Comparison of ENCODE assay signal across 9 mouse cellular contexts in the genomic region with DNA sequence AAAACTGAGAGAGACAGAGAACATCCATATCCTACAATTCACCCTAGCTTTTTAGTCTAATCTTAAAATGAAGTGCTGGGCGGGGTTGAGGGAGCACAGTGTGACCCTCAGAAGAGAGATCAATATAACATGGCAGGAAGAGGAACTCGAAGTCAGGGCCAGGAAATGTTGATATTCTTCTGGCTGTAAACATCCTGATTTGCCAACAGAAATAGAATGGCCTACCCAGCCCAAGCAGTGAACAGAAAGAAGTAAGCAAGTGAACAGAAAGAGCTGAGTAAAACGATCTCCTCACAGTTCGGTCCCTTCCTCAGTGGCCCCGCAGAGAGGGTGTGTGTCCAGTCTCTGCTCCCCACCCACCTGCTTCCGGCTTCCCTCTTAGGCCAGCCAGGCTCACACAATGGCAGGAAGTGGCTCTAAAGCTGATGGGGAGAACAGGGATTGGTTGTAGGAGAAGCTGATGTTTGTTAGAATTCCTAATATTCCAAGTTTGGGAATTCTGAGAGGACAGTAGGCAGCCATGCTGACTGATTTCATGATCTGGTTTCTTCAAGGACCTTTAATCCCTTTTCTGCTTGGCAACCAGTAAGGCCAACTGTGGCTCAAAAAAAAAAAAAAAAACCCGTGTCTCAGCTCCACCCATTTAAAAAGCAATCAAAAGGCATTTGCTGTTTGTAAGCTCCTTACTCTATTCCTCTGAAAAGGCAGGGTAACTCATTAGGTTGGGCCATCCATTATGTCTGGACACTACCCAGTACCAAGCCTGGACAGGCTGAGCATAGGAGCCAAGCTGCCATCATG.
A peak's percentile ranks its signal among the peaks of the same experiment; 100 is the strongest.
DNase-seq lines count a peak whose midpoint lies in the region; ATAC-seq and TF ChIP-seq lines count a peak whose summit lies in the region.
"Had no signal": no experiment of that assay in that cellular context is flagged by ENCODE, and none has a peak within 500 bp of the region (broad histone marks: within the 10 kb centered on the region; RNA-seq: fewer than 3 reads in every experiment).

No protein-coding gene starts in this region.

- H3K36me3 ChIP-seq in ES-E14 (ENCODE audit: control insufficient read depth, insufficient read depth, low read length, poor library complexity, severe bottlenecking): no peaks in the 10 kb centered on the region
- H3K36me3 ChIP-seq in forebrain, embryonic 15.5 days: 0 out of 2 replicates have a peak, but pooled peaks cover 6% of the 10 kb centered on the region
- peaks cover 26% of the 10 kb centered on the region for H3K36me3 ChIP-seq in forebrain, embryonic 10.5 days (replicated peaks)

- peaks cover 0 to 2% of the 10 kb centered on the region in 2 experiments; a peak in 2 of 4 replicates for H3K4me1 ChIP-seq in ES-E14 (ENCODE audit: control insufficient read depth in 2 of 2, insufficient read depth in 2 of 2, low read length in 2 of 2, poor library complexity in 1 of 2)
- H3K4me1 ChIP-seq in forebrain, embryonic 15.5 days: no peaks in the 10 kb centered on the region
- H3K4me1 ChIP-seq in forebrain, embryonic 10.5 days: no peaks in the 10 kb centered on the region
- H3K4me1 ChIP-seq: neural tube, embryonic 12.5 days had no signal

- no peak overlapping the region for H3K4me3 ChIP-seq in ES-E14 (ENCODE audit: insufficient read depth in 1 of 2, low read depth in 1 of 2, low read length in 2 of 2, poor library complexity in 1 of 2, severe bottlenecking in 1 of 2)
- no peak overlapping the region for H3K4me3 ChIP-seq in forebrain, embryonic 15.5 days
- H3K4me3 ChIP-seq in forebrain, embryonic 10.5 days: no peak overlapping the region
- H3K4me3 ChIP-seq: neural tube, embryonic 12.5 days had no signal

- WGBS in forebrain, embryonic 15.5 days: 79% methylated on average over 7 of the region's 7 CpGs
- WGBS in forebrain, embryonic 10.5 days: 77% methylated on average over 7 of the region's 7 CpGs

- no peak for ATAC-seq in forebrain, embryonic 15.5 days (replicated peaks)

- DNase-seq in 416B (ENCODE audit: low read depth): peak; percentile 49
- no peak for DNase-seq in ES-E14 (ENCODE audit: low read depth, low spot score)
- DNase-seq in heart, adult 8-10 months (ENCODE audit: low spot score): peak; percentile 82
- peak; percentile 54 to 62 for DNase-seq in kidney, adult 8-10 months
- DNase-seq in lung, postnatal 10 days: peak; percentile 85
- peak; percentile 45 for DNase-seq in thymus, postnatal 0 days (ENCODE audit: low spot score)
- no peak for DNase-seq in forebrain, embryonic 10.5 days (ENCODE audit: extremely low spot score, low spot score)

- no peak overlapping the region for H3K4me2 ChIP-seq in forebrain, embryonic 15.5 days (replicated peaks)
- H3K4me2 ChIP-seq: neural tube, embryonic 12.5 days had no signal

- in situ Hi-C loops in ES-E14 (cut with MboI; ENCODE audit: low sequenced_read_pairs in 2 of 2, unreplicated experiment in 2 of 2): no loop called here

- H3K27me3 ChIP-seq in forebrain, embryonic 15.5 days: no peaks in the 10 kb centered on the region
- H3K27me3 ChIP-seq in forebrain, embryonic 10.5 days (ENCODE audit: poor library complexity, severe bottlenecking): no peaks in the 10 kb centered on the region
- H3K27me3 ChIP-seq: neural tube, embryonic 12.5 days had no signal

- H3K9ac ChIP-seq in ES-E14 (ENCODE audit: insufficient read depth, low read depth, low read length, poor library complexity, severe bottlenecking): no peak overlapping the region
- H3K9ac ChIP-seq in forebrain, embryonic 15.5 days (replicated peaks): no peak overlapping the region
- H3K9ac ChIP-seq: neural tube, embryonic 12.5 days had no signal

- no peak overlapping the region for H3K27ac ChIP-seq in ES-E14 (ENCODE audit: insufficient read depth, low read depth, low read length, poor library complexity, severe bottlenecking)
- no peak overlapping the region for H3K27ac ChIP-seq in forebrain, embryonic 15.5 days (replicated peaks)
- no peak overlapping the region for H3K27ac ChIP-seq in forebrain, embryonic 10.5 days
- H3K27ac ChIP-seq: neural tube, embryonic 12.5 days had no signal

- H3K9me3 ChIP-seq in ES-E14 (ENCODE audit: control insufficient read depth, insufficient read depth, low read depth, low read length): no peaks in the 10 kb centered on the region
- H3K9me3 ChIP-seq in forebrain, embryonic 15.5 days: no peaks in the 10 kb centered on the region
- H3K9me3 ChIP-seq in forebrain, embryonic 10.5 days: no peaks in the 10 kb centered on the region
- H3K9me3 ChIP-seq: neural tube, embryonic 12.5 days had no signal

TF ChIP-seq in ES-E14, 5 proteins besides CTCF, POLR2A, EP300 and RAD21:
- TF ChIP-seq ZNF384 (IDR thresholded peaks at IDR 0.05; ENCODE audit: low read depth, low read length): peak; percentile 65; the same call in 1 of the 2 replicates
- TF ChIP-seq CHD2 (IDR thresholded peaks at IDR 0.05; ENCODE audit: low read depth, low read length): no peak
- no peak for TF ChIP-seq HCFC1 (IDR thresholded peaks at IDR 0.05; ENCODE audit: borderline replicate concordance, insufficient read depth, low read length)
- TF ChIP-seq ZC3H11A (IDR thresholded peaks at IDR 0.05; ENCODE audit: borderline replicate concordance, low read depth, low read length): no peak
- TF ChIP-seq MAFK (IDR thresholded peaks at IDR 0.05; ENCODE audit: insufficient read depth, low read depth, low read length): no peak

Comparison
In these comparisons a context has a peak if more than half of its experiments do, and no peak if none do; other contexts are left out.
1. DNase-seq: peak in 416B (single experiment), heart, adult 8-10 months (single experiment), kidney, adult 8-10 months (2 of 2), lung, postnatal 10 days (single experiment) and thymus, postnatal 0 days (single experiment); none in ES-E14 (single experiment) and forebrain, embryonic 10.5 days (single experiment).